Mouse (Mus musculus): ENCODE measurements at regions not wholly inside any gene's neighbourhood (a gene's known extent, or its start where the extent isn't known, plus 50 kb on each side); places are given as distances from the start of the nearest gene placed in this dataset.

GRCm38 (mm10) chr9:98690839-98691516 lies 89.5 kb upstream of the Mrps22 start:
- peak; percentile 65 to 77 for DNase-seq

- peak; percentile 32 to 40 for DNase-seq
Observed at GRCm38 (mm10) chr9:98685548-98685947, 84.1 kb upstream of the Mrps22 start.

- no peak for DNase-seq
Observed at GRCm38 (mm10) chr9:98684336-98684735, 82.9 kb upstream of the Mrps22 start.

- no peak for DNase-seq
Observed at GRCm38 (mm10) chr9:98675612-98676011, 74.2 kb upstream of the Mrps22 start.

GRCm38 (mm10) chr9:98673461-98674114 lies 72.1 kb upstream of the Mrps22 start:
- DNase-seq: no peak

- DNase-seq: no peak
Observed at GRCm38 (mm10) chr9:98672361-98672760, 70.9 kb upstream of the Mrps22 start.

GRCm38 (mm10) chr9:98668423-98669330 lies 67.2 kb upstream of the Mrps22 start:
- DNase-seq: no peak

GRCm38 (mm10) chr9:98667072-98667471 lies 65.6 kb upstream of the Mrps22 start:
- DNase-seq: no peak

GRCm38 (mm10) chr9:98663011-98663410 lies 61.6 kb upstream of the Mrps22 start:
- no peak for DNase-seq

GRCm38 (mm10) chr9:98651681-98652080 lies 50.2 kb upstream of the Mrps22 start:
- DNase-seq: no peak

Data from kidney, postnatal 36 days (tissue).